Mouse (Mus musculus): ENCODE measurements around the gene Efl1. TPM values are rescaled to one million over a fixed set of nuclear protein-coding genes. Genes with fewer than 3 reads are reported as not detected.

The Efl1 gene
- polyA plus RNA-seq, 1 experiment from 2014 or later = 25.3 TPM

DNA sequence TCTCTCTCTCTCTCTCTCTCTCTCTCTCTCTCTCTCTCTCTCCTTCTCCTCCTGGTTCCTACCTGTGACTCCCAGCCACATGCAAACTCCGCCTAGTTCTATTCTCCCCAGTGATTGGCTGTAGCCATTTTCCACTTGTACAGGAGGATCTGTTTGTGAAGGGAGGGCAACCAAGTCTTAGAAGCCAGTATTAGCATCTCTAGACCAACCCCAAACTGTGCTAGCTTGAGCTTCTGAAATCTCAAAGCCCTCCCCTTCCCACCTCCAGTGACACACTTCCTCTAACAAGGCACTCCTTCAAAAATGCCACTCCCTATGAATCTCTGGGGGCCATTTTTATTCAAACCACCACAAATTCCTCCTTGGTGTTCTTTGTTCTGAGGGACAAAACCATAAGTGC lies 144.7 kb downstream of the Efl1 start:
- no peaks in the 10 kb centered on the region for H3K4me1 ChIP-seq
- H3K27me3 ChIP-seq = no peaks in the 10 kb centered on the region
- no peak overlapping the region for H3K4me2 ChIP-seq (replicated peaks)
- no peak overlapping the region for H3K9ac ChIP-seq
- H3K27ac ChIP-seq = no peak overlapping the region
- no peaks in the 10 kb centered on the region for H3K9me3 ChIP-seq
- H3K36me3 ChIP-seq = no peaks in the 10 kb centered on the region
- ATAC-seq (ENCODE audit: insufficient number of reproducible peaks, insufficient read depth, low FRiP score, low TSS enrichment) = no peak
- H3K4me3 ChIP-seq = no peak overlapping the region
- 91% methylated on average over 1 of the region's 1 CpGs for WGBS

GRCm38 (mm10) chr7:82794542-82794941 lies 146.1 kb downstream of the Efl1 start:
- H3K9me3 ChIP-seq = no peaks in the 10 kb centered on the region
- no peak overlapping the region for H3K27ac ChIP-seq
- no peaks in the 10 kb centered on the region for H3K4me1 ChIP-seq
- H3K4me2 ChIP-seq (replicated peaks) = no peak overlapping the region
- WGBS = 55% methylated on average over 1 of the region's 1 CpGs
- no peak for ATAC-seq (ENCODE audit: insufficient number of reproducible peaks, insufficient read depth, low FRiP score, low TSS enrichment)
- no peak overlapping the region for H3K4me3 ChIP-seq
- no peak overlapping the region for H3K9ac ChIP-seq
- H3K27me3 ChIP-seq = no peaks in the 10 kb centered on the region
- H3K36me3 ChIP-seq = no peaks in the 10 kb centered on the region

GRCm38 (mm10) chr7:82802206-82802605 lies 153.8 kb downstream of the Efl1 start:
- Histone ChIP-seq H3K36me3 (no peaks in the 10 kb centered on the region), H3K9ac (no peak overlapping the region), H3K27ac (no peak overlapping the region), H3K27me3 (no peaks in the 10 kb centered on the region), H3K4me3 (no peak overlapping the region), H3K4me1 (no peaks in the 10 kb centered on the region), H3K4me2 (replicated peaks) (no peak overlapping the region), H3K9me3 (no peaks in the 10 kb centered on the region)
- WGBS = 68% methylated on average over 4 of the region's 4 CpGs
- ATAC-seq (ENCODE audit: insufficient number of reproducible peaks, insufficient read depth, low FRiP score, low TSS enrichment) = no peak

DNA sequence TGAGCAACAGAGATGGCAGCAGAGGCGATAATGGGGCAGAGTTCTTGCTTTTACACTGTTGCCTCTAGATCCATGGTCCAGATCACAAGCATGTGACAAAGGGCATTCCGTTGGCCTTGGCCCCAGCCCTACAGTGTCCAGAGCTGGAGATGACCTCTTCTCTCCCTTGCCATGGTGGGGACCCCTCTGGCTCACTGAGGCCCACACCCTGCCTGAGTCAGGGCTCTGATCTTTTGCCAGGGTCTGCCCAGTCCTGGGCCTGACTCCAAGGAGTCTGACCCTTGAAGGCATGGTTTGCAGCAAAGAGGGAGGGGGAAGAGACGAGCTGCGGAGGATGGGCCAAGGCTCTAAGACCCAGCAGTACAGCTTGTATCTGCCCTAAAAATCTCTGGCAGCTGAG lies 159.8 kb downstream of the Efl1 start:
- H3K9me3 ChIP-seq = no peaks in the 10 kb centered on the region
- H3K9ac ChIP-seq = no peak overlapping the region
- H3K36me3 ChIP-seq = no peaks in the 10 kb centered on the region
- H3K27ac ChIP-seq = no peak overlapping the region
- peaks cover 9% of the 10 kb centered on the region; the same call in 1 of the 2 replicates for H3K4me1 ChIP-seq
- no peak overlapping the region for H3K4me3 ChIP-seq
- ATAC-seq (ENCODE audit: insufficient number of reproducible peaks, insufficient read depth, low FRiP score, low TSS enrichment) = no peak
- H3K4me2 ChIP-seq (replicated peaks) = no peak overlapping the region
- H3K27me3 ChIP-seq = no peaks in the 10 kb centered on the region
- 80% methylated on average over 4 of the region's 4 CpGs for WGBS

GRCm38 (mm10) chr7:82809126-82809525 lies 160.7 kb downstream of the Efl1 start:
- no peak overlapping the region for H3K4me3 ChIP-seq
- H3K36me3 ChIP-seq = no peaks in the 10 kb centered on the region
- ATAC-seq (ENCODE audit: insufficient number of reproducible peaks, insufficient read depth, low FRiP score, low TSS enrichment) = no peak
- H3K27ac ChIP-seq = no peak overlapping the region
- H3K27me3 ChIP-seq = no peaks in the 10 kb centered on the region
- 60% methylated on average over 5 of the region's 5 CpGs for WGBS
- H3K9ac ChIP-seq = no peak overlapping the region
- no peaks in the 10 kb centered on the region for H3K9me3 ChIP-seq
- H3K4me2 ChIP-seq (replicated peaks) = no peak overlapping the region
- H3K4me1 ChIP-seq = peaks cover 9% of the 10 kb centered on the region; the same call in 1 of the 2 replicates

DNA sequence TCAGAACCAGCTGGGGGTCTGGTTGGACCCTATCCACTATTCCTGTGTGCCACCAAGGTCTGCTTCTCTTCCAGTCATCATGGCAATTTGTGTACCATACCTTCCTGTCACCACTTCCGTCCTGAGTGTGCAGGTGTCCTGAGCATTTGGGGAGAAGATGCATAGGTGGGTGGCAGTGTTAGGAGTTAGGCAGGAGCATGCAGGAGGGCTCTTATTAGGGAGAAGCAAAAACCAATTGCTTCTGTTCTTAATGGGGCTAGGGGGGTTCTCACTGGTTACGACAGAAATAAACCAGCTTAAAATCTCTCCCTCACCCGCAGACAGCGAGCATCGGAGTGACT lies 162.4 kb downstream of the Efl1 start:
- H3K27ac ChIP-seq = no peak overlapping the region
- no peaks in the 10 kb centered on the region for H3K9me3 ChIP-seq
- no peaks in the 10 kb centered on the region for H3K36me3 ChIP-seq
- H3K4me2 ChIP-seq (replicated peaks) = peak overlapping the region; percentile 42; the same call in 1 of the 2 replicates
- H3K27me3 ChIP-seq = no peaks in the 10 kb centered on the region
- H3K4me1 ChIP-seq = peaks cover 9% of the 10 kb centered on the region; the same call in 1 of the 2 replicates
- WGBS = 34% methylated on average over 5 of the region's 5 CpGs
- no peak overlapping the region for H3K4me3 ChIP-seq
- H3K9ac ChIP-seq = no peak overlapping the region
- ATAC-seq (ENCODE audit: insufficient number of reproducible peaks, insufficient read depth, low FRiP score, low TSS enrichment) = no peak

GRCm38 (mm10) chr7:82811140-82811851 lies 162.9 kb downstream of the Efl1 start:
- ATAC-seq (ENCODE audit: insufficient number of reproducible peaks, insufficient read depth, low FRiP score, low TSS enrichment) = no peak
- Histone ChIP-seq H3K27me3 (no peaks in the 10 kb centered on the region), H3K4me3 (0 out of 2 replicates have a peak overlapping the region, but pooled peaks have one; percentile 15), H3K27ac (no peak overlapping the region), H3K9ac (no peak overlapping the region), H3K36me3 (no peaks in the 10 kb centered on the region), H3K9me3 (no peaks in the 10 kb centered on the region), H3K4me1 (peaks cover 9% of the 10 kb centered on the region; the same call in 1 of the 2 replicates), H3K4me2 (replicated peaks) (peak overlapping the region; percentile 42)
- 17% methylated on average over 19 of the region's 19 CpGs for WGBS

GRCm38 (mm10) chr7:82812186-82813155 lies 164.1 kb downstream of the Efl1 start:
- no peak overlapping the region for H3K9ac ChIP-seq
- H3K9me3 ChIP-seq = no peaks in the 10 kb centered on the region
- no peak for ATAC-seq (ENCODE audit: insufficient number of reproducible peaks, insufficient read depth, low FRiP score, low TSS enrichment)
- peaks cover 9% of the 10 kb centered on the region; the same call in 1 of the 2 replicates for H3K4me1 ChIP-seq
- H3K27me3 ChIP-seq = no peaks in the 10 kb centered on the region
- no peak overlapping the region for H3K27ac ChIP-seq
- no peak overlapping the region for H3K4me2 ChIP-seq (replicated peaks)
- H3K4me3 ChIP-seq = no peak overlapping the region
- no peaks in the 10 kb centered on the region for H3K36me3 ChIP-seq
- 86% methylated on average over 19 of the region's 19 CpGs for WGBS

DNA sequence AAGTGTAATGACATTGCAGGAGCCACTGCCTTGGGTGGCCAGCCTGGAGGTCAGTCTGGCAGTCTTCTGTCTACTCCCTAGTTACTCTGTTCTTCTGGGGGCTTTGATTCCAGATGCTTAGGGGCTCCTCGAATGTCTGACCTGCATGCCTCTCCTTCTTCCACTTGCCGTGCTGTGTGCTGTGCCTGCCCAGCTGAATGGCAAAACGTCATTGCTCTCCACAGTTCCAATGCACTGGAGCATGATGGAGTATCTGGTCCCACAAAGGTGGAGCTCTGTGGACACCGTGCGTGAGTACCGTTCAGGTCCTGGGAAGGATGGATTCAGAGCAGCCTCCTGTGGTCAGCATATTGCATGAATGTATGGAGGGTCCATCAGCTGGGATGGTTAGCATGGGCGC lies 171.1 kb downstream of the Efl1 start:
- H3K9me3 ChIP-seq = no peaks in the 10 kb centered on the region
- H3K9ac ChIP-seq = no peak overlapping the region
- H3K27me3 ChIP-seq = no peaks in the 10 kb centered on the region
- no peak overlapping the region for H3K27ac ChIP-seq
- no peaks in the 10 kb centered on the region for H3K36me3 ChIP-seq
- H3K4me3 ChIP-seq = no peak overlapping the region
- H3K4me2 ChIP-seq (replicated peaks) = no peak overlapping the region
- 89% methylated on average over 7 of the region's 7 CpGs for WGBS
- no peaks in the 10 kb centered on the region for H3K4me1 ChIP-seq
- no peak for ATAC-seq (ENCODE audit: insufficient number of reproducible peaks, insufficient read depth, low FRiP score, low TSS enrichment)

GRCm38 (mm10) chr7:82820661-82821060 lies 172.2 kb downstream of the Efl1 start:
- Histone ChIP-seq H3K36me3 (no peaks in the 10 kb centered on the region), H3K9me3 (no peaks in the 10 kb centered on the region), H3K27me3 (no peaks in the 10 kb centered on the region), H3K9ac (no peak overlapping the region), H3K4me3 (no peak overlapping the region), H3K4me2 (replicated peaks) (no peak overlapping the region), H3K27ac (no peak overlapping the region), H3K4me1 (no peaks in the 10 kb centered on the region)
- ATAC-seq (ENCODE audit: insufficient number of reproducible peaks, insufficient read depth, low FRiP score, low TSS enrichment) = no peak
- WGBS = 75% methylated on average over 4 of the region's 4 CpGs

GRCm38 (mm10) chr7:82821501-82821900 lies 173.1 kb downstream of the Efl1 start:
- no peaks in the 10 kb centered on the region for H3K9me3 ChIP-seq
- no peak overlapping the region for H3K9ac ChIP-seq
- no peak overlapping the region for H3K4me2 ChIP-seq (replicated peaks)
- 79% methylated on average over 3 of the region's 3 CpGs for WGBS
- no peak overlapping the region for H3K27ac ChIP-seq
- H3K36me3 ChIP-seq = no peaks in the 10 kb centered on the region
- H3K4me1 ChIP-seq = no peaks in the 10 kb centered on the region
- no peak overlapping the region for H3K4me3 ChIP-seq
- no peaks in the 10 kb centered on the region for H3K27me3 ChIP-seq
- ATAC-seq (ENCODE audit: insufficient number of reproducible peaks, insufficient read depth, low FRiP score, low TSS enrichment) = no peak

DNA sequence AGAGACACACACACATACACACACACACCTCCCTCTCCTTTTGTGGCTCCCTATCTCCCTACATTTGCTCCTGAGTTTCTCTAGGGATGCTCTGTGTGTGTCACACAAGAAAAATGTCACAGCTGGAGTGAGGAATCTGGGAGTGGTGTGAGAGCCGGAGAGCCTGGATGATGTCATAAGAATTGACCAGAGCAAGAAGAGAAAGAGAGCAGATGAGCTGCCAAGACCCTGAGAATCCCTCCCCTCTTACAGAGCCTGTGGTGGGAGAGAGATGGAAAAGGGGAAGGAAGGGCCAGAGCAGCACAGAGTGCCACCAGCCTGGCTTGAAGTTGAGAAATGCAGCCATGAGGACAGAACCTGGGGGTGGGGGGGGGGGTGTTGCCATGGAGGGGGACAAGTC lies 174.1 kb downstream of the Efl1 start:
- Histone ChIP-seq H3K36me3 (no peaks in the 10 kb centered on the region), H3K4me2 (replicated peaks) (no peak overlapping the region), H3K27ac (no peak overlapping the region), H3K9me3 (no peaks in the 10 kb centered on the region), H3K4me1 (no peaks in the 10 kb centered on the region), H3K27me3 (no peaks in the 10 kb centered on the region), H3K9ac (no peak overlapping the region), H3K4me3 (no peak overlapping the region)
- ATAC-seq (ENCODE audit: insufficient number of reproducible peaks, insufficient read depth, low FRiP score, low TSS enrichment) = no peak
- 67% methylated on average over 1 of the region's 1 CpGs for whole genome bisulfite sequencing

Data from embryonic facial prominence, embryonic 12.5 days (tissue).